Mouse (Mus musculus) heart, embryonic 14.5 days (tissue): ENCODE data around the gene Sorbs1. TPM values are rescaled to one million over a fixed set of nuclear protein-coding genes. Genes with fewer than 3 reads are reported as not detected.

Experiments
- ATAC-seq: fragments of 200-750 bp; cut with Nextera tagmentation; 2 replicates; pipeline ENCODE4 v1.8.0; 2017; ENCODE audit warnings: low read depth, moderate TSS enrichment; ENCODE audit not compliant: insufficient number of reproducible peaks, insufficient read depth, low FRiP score
- H3K27ac ChIP-seq, 2 experiments: fragments of 200-500 bp in 1 of 2; fragments of 300-500 bp in 1 of 2; sonication (generic) in 1 of 2; replicated peaks in 1 of 2; 2 replicates each; pipeline ENCODE4 v1.5.1; 2012 to 2014; ENCODE audit warnings: low read depth in 2 of 2, low read length in 2 of 2, control low read depth in 1 of 2, mild to moderate bottlenecking in 1 of 2, mixed read lengths in 1 of 2; ENCODE audit not compliant: control insufficient read depth in 1 of 2, insufficient read depth in 1 of 2
- H3K27me3 ChIP-seq: fragments of 300-500 bp; sonication (generic); 2 replicates; pipeline ENCODE4 v1.6.1; 2014; ENCODE audit warnings: mild to moderate bottlenecking, low read length, control low read depth; ENCODE audit not compliant: control insufficient read depth, insufficient read depth
- H3K36me3 ChIP-seq: fragments of 300-500 bp; sonication (generic); 2 replicates; pipeline ENCODE4 v1.6.1; 2014; ENCODE audit warnings: mild to moderate bottlenecking, control low read depth, low read length, mixed read lengths; ENCODE audit not compliant: control insufficient read depth, insufficient read depth
- H3K4me1 ChIP-seq, 2 experiments: fragments of 200-500 bp in 1 of 2; fragments of 300-500 bp in 1 of 2; sonication (generic) in 1 of 2; 2 replicates each; pipeline ENCODE4 v1.6.1; 2012 to 2014; ENCODE audit warnings: low read length in 2 of 2, control low read depth in 1 of 2, mixed read lengths in 1 of 2; ENCODE audit not compliant: control insufficient read depth in 2 of 2, insufficient read depth in 2 of 2
- H3K4me2 ChIP-seq: fragments of 300-500 bp; sonication (generic); 2 replicates; pipeline ENCODE4 v1.6.1; 2014; ENCODE audit warnings: mild to moderate bottlenecking, low read length
- H3K4me3 ChIP-seq, 2 experiments: fragments of 200-500 bp in 1 of 2; fragments of 300-500 bp in 1 of 2; sonication (generic) in 1 of 2; 2 replicates each; pipeline ENCODE4 v1.5.1; 2012 to 2014; ENCODE audit warnings: low read length in 2 of 2, mild to moderate bottlenecking in 2 of 2, control low read depth in 1 of 2, low read depth in 1 of 2, moderate library complexity in 1 of 2; ENCODE audit not compliant: control insufficient read depth in 1 of 2, insufficient read depth in 1 of 2
- H3K9ac ChIP-seq: fragments of 300-500 bp; sonication (generic); 2 replicates; pipeline ENCODE4 v1.6.1; 2014; ENCODE audit warnings: mild to moderate bottlenecking, low read length
- H3K9me3 ChIP-seq: fragments of 300-500 bp; sonication (generic); 2 replicates; pipeline ENCODE4 v1.6.1; 2016; ENCODE audit warnings: low read length, control low read depth; ENCODE audit not compliant: control insufficient read depth
- WGBS: fragments of 180-500 bp; shearing (Covaris S2); extraction: QIAGEN DNeasy Blood & Tissue Kit; methylation state at CpG from one replicate; pipeline ENCODE4 v1.1.7; 2014; 5-methylcytosine and 5-hydroxymethylcytosine counted together
- polyA plus RNA-seq: library from polyadenylated mRNA; unstranded; fragments of >200 nt; fragmentation: Nextera tagmentation; extraction: Ambion mirVana; gene quantifications from 2 replicates; pipeline ENCODE4 v1.2.1, GENCODE M21; 2014

Sorbs1 gene
- polyA plus RNA-seq, 1 experiment from 2014 or later, result 109 TPM

DNA sequence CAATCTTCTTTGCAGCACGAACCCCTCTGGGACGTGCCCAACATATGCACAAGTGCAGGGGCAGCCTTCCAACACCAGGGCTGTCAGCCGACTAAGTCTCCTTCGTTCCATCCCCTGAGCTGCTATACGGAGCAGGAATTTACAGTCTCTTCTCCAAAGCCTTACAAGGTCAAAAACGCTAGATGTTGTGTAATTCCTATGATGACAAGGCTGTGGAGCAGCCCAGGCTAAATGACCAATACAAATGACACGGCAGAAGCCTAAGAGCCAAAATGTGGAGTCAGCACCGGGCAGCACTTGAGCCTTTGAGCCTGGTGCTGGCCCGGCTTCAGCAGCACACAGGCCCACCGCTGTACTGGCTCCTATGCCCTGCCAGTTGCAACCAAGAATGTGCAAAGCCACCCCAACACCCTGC, 35.4 kb downstream of the Sorbs1 start:
- Histone ChIP-seq H3K9ac (no peak overlapping the region; the same call in 1 of the 2 replicates), H3K27ac (peak overlapping the region; percentile 15 to 75), H3K9me3 (no peaks in the 10 kb centered on the region), H3K4me2 (no peak overlapping the region), H3K27me3 (no peaks in the 10 kb centered on the region), H3K4me1 (peaks cover 21 to 38% of the 10 kb centered on the region in 2 experiments), H3K36me3 (no peaks in the 10 kb centered on the region), H3K4me3 (no peak overlapping the region)
- WGBS, result 37% methylated on average over 10 of the region's 10 CpGs
- ATAC-seq, result peak; percentile 32; the same call in 1 of the 2 replicates

DNA sequence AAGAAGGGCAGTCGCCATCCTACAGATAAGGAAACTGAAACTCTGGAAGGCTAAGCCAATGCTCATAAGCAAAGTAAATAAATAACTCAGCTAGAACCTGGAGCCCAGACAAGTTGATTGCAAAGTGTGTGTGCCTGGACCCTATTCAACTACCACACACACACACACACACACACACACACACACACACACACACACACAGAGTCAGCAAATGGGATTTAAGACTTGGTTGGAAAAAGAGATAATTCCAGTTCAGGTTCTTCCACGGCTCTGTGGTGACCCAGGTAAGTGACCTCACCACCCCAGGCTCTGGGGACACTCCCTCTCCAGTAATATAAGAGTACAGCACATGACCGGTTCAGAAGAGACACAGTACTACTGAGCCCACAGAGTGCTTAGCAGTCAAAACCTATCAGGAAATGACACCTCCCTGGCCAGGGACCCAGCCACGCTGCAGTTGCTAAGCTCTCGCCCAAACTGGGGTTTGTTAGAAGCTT, 36.1 kb downstream of the Sorbs1 start:
- Histone ChIP-seq H3K9ac (peak overlapping the region; percentile 45; the same call in 1 of the 2 replicates), H3K4me3 (no peak overlapping the region), H3K36me3 (no peaks in the 10 kb centered on the region), H3K9me3 (no peaks in the 10 kb centered on the region), H3K27me3 (no peaks in the 10 kb centered on the region), H3K4me1 (peaks cover 24 to 41% of the 10 kb centered on the region in 2 experiments), H3K4me2 (0 out of 2 replicates have a peak overlapping the region, but pooled peaks have one; percentile 2), H3K27ac (peak overlapping the region; percentile 15 to 75)
- 15% methylated on average over 5 of the region's 5 CpGs for WGBS
- ATAC-seq, result peak; percentile 54

DNA sequence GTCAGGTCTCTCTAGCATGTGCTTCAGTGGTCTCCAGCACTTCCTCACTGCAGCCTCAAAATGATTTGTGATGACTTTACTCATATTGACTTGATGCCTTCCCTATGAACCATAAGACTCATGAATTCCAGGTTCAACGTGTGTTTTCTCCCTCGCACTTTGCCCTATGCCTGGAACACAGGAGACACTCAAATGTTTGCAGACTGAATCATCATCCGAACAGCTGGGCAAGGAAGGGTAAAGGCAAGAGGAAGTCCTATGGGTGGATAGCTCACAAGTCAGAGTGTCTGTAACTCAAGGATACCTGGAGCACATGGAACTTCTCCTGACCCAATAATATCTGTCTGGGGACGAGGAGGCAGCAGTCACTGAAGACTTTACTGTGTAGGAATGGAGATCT, 37.1 kb downstream of the Sorbs1 start:
- Histone ChIP-seq H3K9ac (no peak overlapping the region), H3K27ac (no peak overlapping the region; a peak in 1 of 4 replicates), H3K4me3 (no peak overlapping the region), H3K9me3 (no peaks in the 10 kb centered on the region), H3K27me3 (no peaks in the 10 kb centered on the region), H3K4me1 (peaks cover 31 to 50% of the 10 kb centered on the region in 2 experiments), H3K36me3 (no peaks in the 10 kb centered on the region), H3K4me2 (no peak overlapping the region)
- no peak for ATAC-seq
- 77% methylated on average over 4 of the region's 4 CpGs for WGBS

DNA sequence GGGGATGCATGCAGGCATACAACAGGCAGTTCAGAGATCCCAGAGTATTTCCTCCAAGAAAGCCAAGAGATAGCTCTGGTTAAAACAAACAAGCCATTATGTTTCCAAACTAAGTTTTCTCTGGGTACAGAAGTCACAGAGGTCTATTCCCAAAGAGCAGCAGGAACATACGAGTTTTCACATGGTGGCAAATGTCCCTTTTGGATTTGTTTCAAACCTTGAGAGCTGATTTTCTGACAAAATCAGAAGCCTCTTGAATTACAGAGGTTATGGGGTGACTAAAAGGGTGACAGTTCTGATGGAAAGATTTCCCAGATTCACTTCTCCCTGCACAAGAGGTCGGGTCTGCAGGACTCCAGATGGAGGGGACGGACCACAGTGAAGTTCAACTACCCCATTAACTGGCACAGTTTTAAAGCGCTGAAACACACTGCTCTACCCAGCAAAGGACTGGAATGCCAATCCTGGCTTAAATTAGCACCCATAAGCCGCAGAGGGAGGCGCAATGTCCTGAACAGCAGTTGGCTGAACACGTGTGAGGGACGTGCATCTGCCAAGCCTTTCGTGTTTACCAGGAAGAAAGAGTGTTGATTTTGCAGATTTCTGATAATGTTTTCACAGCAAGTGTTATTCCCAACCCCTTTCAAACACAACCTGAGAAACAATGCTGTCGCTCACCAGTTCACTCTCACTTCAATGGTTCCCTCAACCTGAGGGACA, 41.9 kb downstream of the Sorbs1 start:
- peaks cover 4% of the 10 kb centered on the region; the same call in 1 of the 2 replicates for H3K9me3 ChIP-seq
- H3K9ac ChIP-seq, result peak overlapping the region; percentile 51
- H3K27ac ChIP-seq, result peak overlapping the region; percentile 85
- 0 out of 2 replicates have a peak, but pooled peaks have one; percentile 33 for ATAC-seq
- H3K27me3 ChIP-seq, result no peaks in the 10 kb centered on the region
- 28% methylated on average over 10 of the region's 10 CpGs for WGBS
- H3K4me1 ChIP-seq, result peaks cover 22 to 53% of the 10 kb centered on the region in 2 experiments
- peak overlapping the region; percentile 24; the same call in 1 of the 2 replicates for H3K4me2 ChIP-seq
- H3K4me3 ChIP-seq, result no peak overlapping the region
- H3K36me3 ChIP-seq, result no peaks in the 10 kb centered on the region

DNA sequence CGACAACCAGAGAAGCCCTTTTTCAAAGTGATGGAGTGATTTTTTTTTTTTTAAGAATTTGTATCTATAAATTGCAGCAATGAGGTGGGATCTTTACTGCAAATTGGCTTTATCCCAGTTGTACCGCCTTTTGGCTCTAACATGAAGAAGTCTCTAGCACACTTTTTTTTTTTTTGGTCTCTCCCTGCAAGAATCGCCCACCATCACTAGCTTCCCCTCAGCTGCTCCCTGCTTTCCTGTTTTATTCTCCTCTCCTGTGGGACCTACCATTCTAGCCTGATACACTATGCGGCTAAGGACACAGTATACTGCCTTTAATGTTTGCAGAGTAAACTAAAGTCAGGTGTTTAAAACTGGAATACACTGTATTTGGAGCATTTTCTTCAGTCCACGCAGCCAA, 43.8 kb downstream of the Sorbs1 start:
- H3K27me3 ChIP-seq, result no peaks in the 10 kb centered on the region
- H3K9me3 ChIP-seq, result peaks cover 4% of the 10 kb centered on the region; the same call in 1 of the 2 replicates
- H3K9ac ChIP-seq, result no peak overlapping the region
- H3K36me3 ChIP-seq, result no peaks in the 10 kb centered on the region
- no peak overlapping the region for H3K4me3 ChIP-seq
- WGBS, result 91% methylated on average over 5 of the region's 5 CpGs
- ATAC-seq, result no peak
- H3K4me1 ChIP-seq, result peaks cover 21 to 48% of the 10 kb centered on the region in 2 experiments
- H3K4me2 ChIP-seq, result no peak overlapping the region
- no peak overlapping the region for H3K27ac ChIP-seq

DNA sequence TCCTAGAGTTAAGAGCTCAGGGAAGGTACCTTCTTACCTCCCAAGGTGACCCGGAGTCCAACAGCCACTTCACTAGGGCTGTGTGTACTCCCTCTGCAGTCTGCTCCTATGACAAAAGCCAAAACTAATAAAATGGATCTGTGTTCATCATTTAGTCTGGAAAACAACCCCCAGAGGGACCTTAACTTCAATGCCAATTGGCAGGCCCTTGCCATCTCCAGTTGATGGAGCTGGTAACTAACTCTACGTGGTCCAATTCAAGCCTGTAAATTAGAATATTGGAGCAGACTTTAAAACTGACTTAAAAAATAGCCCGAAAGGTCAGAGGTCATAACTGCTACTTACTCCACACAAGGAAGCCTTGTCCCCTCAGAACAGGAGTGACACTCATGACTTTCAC, 45.3 kb downstream of the Sorbs1 start:
- peak overlapping the region; percentile 89 to 90 for H3K27ac ChIP-seq
- H3K4me3 ChIP-seq, result no peak overlapping the region
- H3K4me1 ChIP-seq, result peaks cover 21 to 48% of the 10 kb centered on the region in 2 experiments
- WGBS, result 81% methylated on average over 3 of the region's 3 CpGs
- H3K4me2 ChIP-seq, result peak overlapping the region; percentile 47
- ATAC-seq, result 0 out of 2 replicates have a peak, but pooled peaks have one; percentile 13
- no peaks in the 10 kb centered on the region for H3K36me3 ChIP-seq
- 0 out of 2 replicates have a peak overlapping the region, but pooled peaks have one; percentile 34 for H3K9ac ChIP-seq
- peaks cover 4% of the 10 kb centered on the region; the same call in 1 of the 2 replicates for H3K9me3 ChIP-seq
- H3K27me3 ChIP-seq, result no peaks in the 10 kb centered on the region

DNA sequence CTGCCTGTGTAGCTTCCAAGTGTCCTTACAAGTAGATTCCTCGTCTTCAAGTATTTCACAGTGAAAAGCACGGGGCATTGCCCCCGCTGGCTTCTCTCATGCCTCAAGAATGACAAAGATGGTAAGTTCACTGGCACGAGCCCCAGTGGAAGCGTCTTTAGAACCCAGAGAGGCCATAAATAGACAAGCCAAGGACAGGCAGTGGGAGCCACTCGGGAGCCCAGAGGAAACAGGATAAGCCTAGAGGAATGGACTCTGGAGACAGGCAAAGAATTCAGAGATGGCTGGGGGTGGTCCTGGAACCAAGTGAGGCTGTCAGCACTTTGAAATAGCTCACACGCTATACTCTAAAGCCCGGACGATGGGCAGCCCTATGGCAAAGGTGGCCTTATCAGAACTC, 45.8 kb downstream of the Sorbs1 start:
- Histone ChIP-seq H3K36me3 (no peaks in the 10 kb centered on the region), H3K9me3 (peaks cover 4% of the 10 kb centered on the region; the same call in 1 of the 2 replicates), H3K4me2 (peak overlapping the region; percentile 47), H3K27me3 (no peaks in the 10 kb centered on the region), H3K27ac (peak overlapping the region; percentile 89 to 90), H3K9ac (0 out of 2 replicates have a peak overlapping the region, but pooled peaks have one; percentile 34), H3K4me1 (peaks cover 23 to 50% of the 10 kb centered on the region in 2 experiments), H3K4me3 (no peak overlapping the region)
- 14% methylated on average over 9 of the region's 9 CpGs for WGBS
- ATAC-seq, result peak; percentile 80
